ENCODE assay signal across 16 mouse cellular contexts in genomic region chr12:109529501-109529900, GRCm38 (mm10).
"Had no signal": no experiment of that assay in that cellular context is flagged by ENCODE, and none has a peak within 500 bp of the region (broad histone marks: within the 10 kb centered on the region; RNA-seq: fewer than 3 reads in every experiment).

No protein-coding gene starts in this region.

- H3K4me3 ChIP-seq: left cerebral cortex, adult 2 months; liver, embryonic 13.5 days; midbrain, embryonic 13.5 days had no signal

- H3K9ac ChIP-seq: liver, embryonic 13.5 days; lung, embryonic 14.5 days; midbrain, embryonic 13.5 days had no signal

- ATAC-seq: lung, postnatal 0 days; midbrain, embryonic 13.5 days; midbrain, embryonic 16.5 days had no signal

- H3K4me2 ChIP-seq: liver, embryonic 13.5 days; lung, embryonic 14.5 days; midbrain, embryonic 13.5 days had no signal

- H3K36me3 ChIP-seq: liver, embryonic 13.5 days; midbrain, embryonic 13.5 days had no signal

- H3K27ac ChIP-seq: kidney, postnatal 0 days; left cerebral cortex, adult 2 months; liver, embryonic 13.5 days; macrophage; midbrain, embryonic 13.5 days; stomach, postnatal 0 days had no signal

- DNase-seq: kidney, adult 2 months; kidney, postnatal 36 days; layer of hippocampus, postnatal 36 days; liver, embryonic 13.5 days; lung, embryonic 14.5 days; right cerebral cortex, postnatal 4 days; thymus, adult 2 months; thymus, postnatal 14 days; thymus, postnatal 4 days had no signal
